Mouse (Mus musculus) hindbrain, embryonic 14.5 days (tissue): ENCODE measurements at regions not wholly inside any gene's neighbourhood (a gene's known extent, or its start where the extent isn't known, plus 50 kb on each side); places are given as distances from the start of the nearest gene placed in this dataset.

Experiments used
- ATAC-seq: fragments of 200-750 bp; cut with Nextera tagmentation; 2 replicates; pipeline ENCODE4 v1.8.0; 2017; ENCODE audit warnings: moderate number of reproducible peaks, mild to moderate bottlenecking, moderate TSS enrichment, moderate library complexity; ENCODE audit not compliant: low FRiP score
- DNase-seq: peaks from one replicate; pipeline ENCODE4 v3.0.0-alpha.2; 2015; ENCODE audit warnings: low spot score
- H3K27ac ChIP-seq: fragments of 300-500 bp; sonication (generic); 2 replicates; pipeline ENCODE4 v1.5.1; 2014; ENCODE audit warnings: mild to moderate bottlenecking, moderate library complexity
- H3K27me3 ChIP-seq: fragments of 300-500 bp; sonication (generic); 2 replicates; pipeline ENCODE4 v1.6.1; 2014; ENCODE audit warnings: mild to moderate bottlenecking, low read length, mixed read lengths; ENCODE audit not compliant: control insufficient read depth, insufficient read depth
- H3K36me3 ChIP-seq: fragments of 300-500 bp; sonication (generic); replicated peaks from 2 replicates; pipeline ENCODE4 v1.6.1; 2014; ENCODE audit not compliant: control insufficient read depth, insufficient read depth
- H3K4me1 ChIP-seq: fragments of 300-500 bp; sonication (generic); replicated peaks from 2 replicates; pipeline ENCODE4 v1.6.1; 2014; ENCODE audit warnings: antibody characterized with exemption, low read length, mixed read lengths; ENCODE audit not compliant: control insufficient read depth, insufficient read depth
- H3K4me2 ChIP-seq: fragments of 300-500 bp; sonication (generic); replicated peaks from 2 replicates; pipeline ENCODE4 v1.6.1; 2014; ENCODE audit warnings: mild to moderate bottlenecking, moderate library complexity
- H3K4me3 ChIP-seq: fragments of 300-500 bp; sonication (generic); replicated peaks from 2 replicates; pipeline ENCODE4 v1.5.1; 2014; ENCODE audit warnings: mild to moderate bottlenecking, low read length
- H3K9ac ChIP-seq: fragments of 300-500 bp; sonication (generic); 2 replicates; pipeline ENCODE4 v1.6.1; 2014
- H3K9me3 ChIP-seq: fragments of 300-500 bp; sonication (generic); 2 replicates; pipeline ENCODE4 v1.6.1; 2016; ENCODE audit warnings: low read length; ENCODE audit not compliant: control insufficient read depth
- WGBS: fragments of 180-500 bp; shearing (Covaris S2); extraction: QIAGEN DNeasy Blood & Tissue Kit; methylation state at CpG from one replicate; pipeline ENCODE4 v1.1.7; 2014; 5-methylcytosine and 5-hydroxymethylcytosine counted together

- no peak overlapping the region for H3K4me2 ChIP-seq
- H3K36me3 ChIP-seq: no peaks in the 10 kb centered on the region
- WGBS: 63% methylated on average over 4 of the region's 4 CpGs
- H3K4me3 ChIP-seq: no peak overlapping the region
- ATAC-seq (no peak), DNase-seq (no peak)
- no peak overlapping the region for H3K27ac ChIP-seq
- H3K9me3 ChIP-seq: no peaks in the 10 kb centered on the region
- H3K27me3 ChIP-seq: no peaks in the 10 kb centered on the region
- no peak overlapping the region for H3K9ac ChIP-seq
- H3K4me1 ChIP-seq: no peaks in the 10 kb centered on the region
Measured at GRCm38 (mm10) chr5:43055111-43055710, 177.8 kb upstream of the Cpeb2 start.

GRCm38 (mm10) chr5:43056486-43056885 is 176.5 kb upstream of the Cpeb2 start:
- DNase-seq: no peak
- no peaks in the 10 kb centered on the region for H3K27me3 ChIP-seq
- 94% methylated on average over 2 of the region's 2 CpGs for WGBS
- no peaks in the 10 kb centered on the region for H3K4me1 ChIP-seq
- H3K27ac ChIP-seq: no peak overlapping the region
- H3K36me3 ChIP-seq: no peaks in the 10 kb centered on the region
- H3K4me2 ChIP-seq: no peak overlapping the region
- H3K9me3 ChIP-seq: no peaks in the 10 kb centered on the region
- no peak overlapping the region for H3K9ac ChIP-seq
- ATAC-seq: no peak
- H3K4me3 ChIP-seq: no peak overlapping the region

GRCm38 (mm10) chr5:43061243-43061642 is 171.7 kb upstream of the Cpeb2 start:
- H3K9me3 ChIP-seq: no peaks in the 10 kb centered on the region

GRCm38 (mm10) chr5:43061797-43062391 is 171.1 kb upstream of the Cpeb2 start:
- ATAC-seq (no peak), DNase-seq (no peak)
- H3K4me1 ChIP-seq: no peaks in the 10 kb centered on the region
- no peak overlapping the region for H3K4me2 ChIP-seq
- no peaks in the 10 kb centered on the region for H3K9me3 ChIP-seq
- no peak overlapping the region for H3K4me3 ChIP-seq
- 86% methylated on average over 1 of the region's 1 CpGs for WGBS
- H3K27me3 ChIP-seq: no peaks in the 10 kb centered on the region
- H3K27ac ChIP-seq: no peak overlapping the region
- H3K36me3 ChIP-seq: no peaks in the 10 kb centered on the region
- no peak overlapping the region for H3K9ac ChIP-seq

More at GRCm38 (mm10) chr5:43061243-43061642, 171.7 kb upstream of the Cpeb2 start:
- Histone ChIP-seq H3K27ac (no peak overlapping the region), H3K4me1 (no peaks in the 10 kb centered on the region), H3K9ac (no peak overlapping the region), H3K4me2 (no peak overlapping the region), H3K27me3 (no peaks in the 10 kb centered on the region), H3K4me3 (no peak overlapping the region), H3K36me3 (no peaks in the 10 kb centered on the region)
- no peak for ATAC-seq
- no peak for DNase-seq
- WGBS: 92% methylated on average over 1 of the region's 2 CpGs

- Histone ChIP-seq H3K4me3 (no peak overlapping the region), H3K27me3 (no peaks in the 10 kb centered on the region), H3K4me1 (no peaks in the 10 kb centered on the region), H3K9ac (no peak overlapping the region), H3K4me2 (no peak overlapping the region), H3K36me3 (no peaks in the 10 kb centered on the region), H3K9me3 (no peaks in the 10 kb centered on the region), H3K27ac (no peak overlapping the region)
- DNase-seq (no peak), ATAC-seq (no peak)
- 86% methylated on average over 1 of the region's 1 CpGs for WGBS
Measured at GRCm38 (mm10) chr5:43062499-43062898, 170.5 kb upstream of the Cpeb2 start.

GRCm38 (mm10) chr5:43063386-43063785 is 169.6 kb upstream of the Cpeb2 start:
- ATAC-seq: no peak
- H3K27ac ChIP-seq: no peak overlapping the region
- H3K4me3 ChIP-seq: no peak overlapping the region
- H3K9me3 ChIP-seq: no peaks in the 10 kb centered on the region
- H3K9ac ChIP-seq: no peak overlapping the region
- H3K27me3 ChIP-seq: no peaks in the 10 kb centered on the region
- H3K4me1 ChIP-seq: no peaks in the 10 kb centered on the region
- WGBS: 79% methylated on average over 8 of the region's 8 CpGs
- H3K36me3 ChIP-seq: no peaks in the 10 kb centered on the region
- no peak for DNase-seq
- H3K4me2 ChIP-seq: no peak overlapping the region

GRCm38 (mm10) chr5:43071541-43071940 is 161.4 kb upstream of the Cpeb2 start:
- Histone ChIP-seq H3K9me3 (no peaks in the 10 kb centered on the region), H3K27ac (no peak overlapping the region), H3K9ac (no peak overlapping the region), H3K27me3 (no peaks in the 10 kb centered on the region), H3K36me3 (no peaks in the 10 kb centered on the region), H3K4me2 (no peak overlapping the region), H3K4me1 (no peaks in the 10 kb centered on the region), H3K4me3 (no peak overlapping the region)
- DNase-seq (no peak), ATAC-seq (no peak)
- WGBS: 91% methylated on average over 3 of the region's 3 CpGs

GRCm38 (mm10) chr5:43072340-43072739 is 160.6 kb upstream of the Cpeb2 start:
- Histone ChIP-seq H3K9ac (no peak overlapping the region), H3K27me3 (no peaks in the 10 kb centered on the region), H3K27ac (no peak overlapping the region), H3K4me3 (no peak overlapping the region), H3K4me2 (no peak overlapping the region), H3K9me3 (no peaks in the 10 kb centered on the region), H3K36me3 (no peaks in the 10 kb centered on the region), H3K4me1 (no peaks in the 10 kb centered on the region)
- ATAC-seq (no peak), DNase-seq (no peak)
- 86% methylated on average over 2 of the region's 2 CpGs for WGBS

- Histone ChIP-seq H3K4me1 (no peaks in the 10 kb centered on the region), H3K9ac (no peak overlapping the region), H3K9me3 (no peaks in the 10 kb centered on the region), H3K27ac (no peak overlapping the region), H3K4me3 (no peak overlapping the region), H3K27me3 (no peaks in the 10 kb centered on the region), H3K36me3 (no peaks in the 10 kb centered on the region), H3K4me2 (no peak overlapping the region)
- DNase-seq (no peak), ATAC-seq (no peak)
- WGBS: 92% methylated on average over 3 of the region's 3 CpGs
Measured at GRCm38 (mm10) chr5:43074536-43074935, 158.4 kb upstream of the Cpeb2 start.

- no peaks in the 10 kb centered on the region for H3K27me3 ChIP-seq
- no peak overlapping the region for H3K4me3 ChIP-seq
- no peak overlapping the region for H3K4me2 ChIP-seq
- DNase-seq: no peak
- H3K9me3 ChIP-seq: no peaks in the 10 kb centered on the region
- WGBS: 79% methylated on average over 1 of the region's 1 CpGs
- no peaks in the 10 kb centered on the region for H3K4me1 ChIP-seq
- no peak for ATAC-seq
- no peak overlapping the region for H3K27ac ChIP-seq
- H3K9ac ChIP-seq: no peak overlapping the region
- no peaks in the 10 kb centered on the region for H3K36me3 ChIP-seq
Measured at GRCm38 (mm10) chr5:43080252-43080651, 152.7 kb upstream of the Cpeb2 start.
